Comparison of ENCODE assay signal across 8 mouse cellular contexts in the genomic region with DNA sequence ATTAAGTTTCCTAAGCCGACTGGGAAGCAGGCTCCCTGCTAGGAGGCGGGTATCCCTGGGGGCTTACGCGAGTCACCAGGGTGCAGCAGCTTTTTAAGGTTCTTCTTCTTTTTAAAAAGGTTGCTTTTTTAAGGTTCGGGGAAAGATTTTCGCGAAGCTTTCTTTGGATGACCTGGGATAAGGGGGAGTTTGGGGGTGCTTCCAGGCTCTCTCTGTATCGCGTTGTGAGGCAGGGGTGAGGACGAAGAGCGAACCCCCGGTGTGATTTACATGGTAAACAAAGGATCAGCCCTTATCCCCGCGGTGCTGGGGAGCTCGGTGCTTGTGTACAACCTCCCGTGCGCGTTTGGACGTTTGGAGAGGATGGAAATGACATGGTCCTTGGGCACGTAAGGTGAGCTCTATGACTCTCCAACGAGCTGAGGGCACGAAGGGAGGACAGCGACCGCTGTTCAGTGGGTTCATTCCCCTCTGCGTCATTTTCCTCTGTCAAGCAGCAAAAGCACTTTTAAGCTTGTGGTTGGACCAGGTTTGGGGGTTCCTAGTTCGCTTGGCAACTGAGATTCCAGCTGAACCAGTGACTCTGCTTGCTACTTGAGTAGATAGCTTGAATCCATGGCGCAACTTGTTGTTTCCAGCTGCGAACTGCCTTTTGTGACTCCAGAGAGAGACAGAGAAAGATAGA. TPM values are rescaled to one million over a fixed set of nuclear protein-coding genes. Genes with fewer than 3 reads are reported as not detected.
DNase-seq lines count a peak whose midpoint lies in the region; ATAC-seq and TF ChIP-seq lines count a peak whose summit lies in the region.

No protein-coding gene starts in this region.

- peaks cover 41% of the 10 kb centered on the region for H3K27me3 ChIP-seq in heart, embryonic 15.5 days
- H3K27me3 ChIP-seq in liver, embryonic 12.5 days (replicated peaks) = peaks cover 30% of the 10 kb centered on the region

- intact Hi-C loops in heart, postnatal 36 days (cut with DNase I) = no loop called here

- no peak for TF ChIP-seq CTCF in brain, embryonic 14.5 days (IDR thresholded peaks at IDR 0.05; ENCODE audit: borderline replicate concordance, extremely low read depth, insufficient read depth, insufficient read length)

- peak overlapping the region; percentile 75 for H3K4me2 ChIP-seq in heart, embryonic 15.5 days
- H3K4me2 ChIP-seq in liver, embryonic 12.5 days = peak overlapping the region; percentile 54

- H3K27ac ChIP-seq in heart, embryonic 15.5 days = no peak overlapping the region
- H3K27ac ChIP-seq in liver, embryonic 12.5 days = no peak overlapping the region

- peaks cover 20% of the 10 kb centered on the region for H3K4me1 ChIP-seq in heart, embryonic 15.5 days (replicated peaks)
- H3K4me1 ChIP-seq in liver, embryonic 12.5 days = 0 out of 2 replicates have a peak, but pooled peaks cover 7% of the 10 kb centered on the region

- H3K36me3 ChIP-seq in heart, embryonic 15.5 days = no peaks in the 10 kb centered on the region
- no peaks in the 10 kb centered on the region for H3K36me3 ChIP-seq in liver, embryonic 12.5 days

- no peak overlapping the region for H3K9ac ChIP-seq in heart, embryonic 15.5 days
- no peak overlapping the region for H3K9ac ChIP-seq in liver, embryonic 12.5 days

- no peak for TF ChIP-seq POLR2A in brain, embryonic 14.5 days (IDR thresholded peaks at IDR 0.05; ENCODE audit: borderline replicate concordance, extremely low read depth, insufficient read depth, insufficient read length, poor library complexity, severe bottlenecking)

- H3K9me3 ChIP-seq in heart, embryonic 15.5 days (replicated peaks) = no peaks in the 10 kb centered on the region
- no peaks in the 10 kb centered on the region for H3K9me3 ChIP-seq in liver, embryonic 12.5 days (replicated peaks)

- no peak for DNase-seq in heart, postnatal 36 days
- peak; percentile 57 for DNase-seq in brain, embryonic 14.5 days (ENCODE audit: low read depth)
- peak; percentile 4 to 13 for DNase-seq in frontal cortex, postnatal 14 days (ENCODE audit: low spot score in 2 of 2)
- peak; percentile 29 for DNase-seq in right cerebral cortex, postnatal 4 days
- DNase-seq in urinary bladder, postnatal 14 days (ENCODE audit: low spot score) = no peak
- no peak for DNase-seq in lung, postnatal 14 days

- ATAC-seq in heart, embryonic 15.5 days (replicated peaks; ENCODE audit: insufficient number of reproducible peaks, insufficient read depth, low FRiP score, low read depth) = no peak
- ATAC-seq in liver, embryonic 12.5 days = no peak

- WGBS in heart, embryonic 15.5 days = 1% methylated on average over 28 of the region's 28 CpGs
- 1% methylated on average over 28 of the region's 28 CpGs for WGBS in liver, embryonic 12.5 days (ENCODE audit: insufficient replicate concordance)

- peak overlapping the region; percentile 47 for H3K4me3 ChIP-seq in heart, embryonic 15.5 days
- H3K4me3 ChIP-seq in liver, embryonic 12.5 days = peak overlapping the region; percentile 29

RNA-seq across cellular contexts. Expression of a gene that starts 0.6 kb away (rescaled TPM):
- polyA plus RNA-seq in heart, embryonic 15.5 days (2015; fragmentation: Nextera tagmentation; extraction: Ambion mirVana) = 0.20 and 0.21 TPM in 2 replicates
- total RNA-seq in heart, postnatal 36 days (2021) = under 1 TPM; 0.19 to 0.36 TPM
- 5.4 and 5.6 TPM in 2 replicates for polyA plus RNA-seq in brain, embryonic 14.5 days (2012; rRNA removed)
- 0.11 and 0.13 TPM in 2 replicates for polyA plus RNA-seq in liver, embryonic 12.5 days (2016; fragmentation: Nextera tagmentation; extraction: Ambion mirVana)

Comparison
In these comparisons a context has a peak if more than half of its experiments do, and no peak if none do; other contexts are left out.
1. DNase-seq: peak in brain, embryonic 14.5 days (single experiment), frontal cortex, postnatal 14 days (2 of 2) and right cerebral cortex, postnatal 4 days (single experiment); none in heart, postnatal 36 days (0 of 2), urinary bladder, postnatal 14 days (single experiment) and lung, postnatal 14 days (single experiment).